Mouse (Mus musculus) liver, postnatal 0 days (tissue): ENCODE measurements at regions not wholly inside any gene's neighbourhood (a gene's known extent, or its start where the extent isn't known, plus 50 kb on each side); places are given as distances from the start of the nearest gene placed in this dataset.

Source experiments
- CTCF ChIP-seq: sonication (generic); IDR thresholded peaks from 2 replicates; pipeline ENCODE4 v1.5.1; 2016; ENCODE audit warnings: antibody characterized with exemption, low read depth
- EP300 ChIP-seq: IDR thresholded peaks from 2 replicates; pipeline ENCODE4 v1.6.1; 2016; ENCODE audit warnings: antibody characterized with exemption, low read depth, mild to moderate bottlenecking

GRCm38 (mm10) chr11:63367756-63368265 lies 239.0 kb downstream of the Pmp22 start:
- no peak for TF ChIP-seq CTCF
- TF ChIP-seq EP300, result no peak
